Mouse (Mus musculus) myocyte (in vitro differentiated cells): ENCODE results near the gene Lpcat4.

ENCODE experiments used
- CEBPB ChIP-seq: IDR thresholded peaks from 2 replicates; pipeline ENCODE4 v1.6.1; 2011; ENCODE audit warnings: mild to moderate bottlenecking, moderate library complexity; ENCODE audit not compliant: poor library complexity, insufficient read depth, severe bottlenecking
- E2F4 ChIP-seq: IDR thresholded peaks from one replicate; pipeline ENCODE4 v1.6.1; 2011; ENCODE audit warnings: mild to moderate bottlenecking, control low read depth, moderate library complexity; ENCODE audit not compliant: insufficient read depth
- MAX ChIP-seq: IDR thresholded peaks from one replicate; pipeline ENCODE4 v1.6.1; 2011; ENCODE audit warnings: low read depth, mild to moderate bottlenecking, control low read depth
- MYOD1 ChIP-seq, 3 experiments: IDR thresholded peaks; one replicate each; pipeline ENCODE4 v1.6.1; 2011; ENCODE audit warnings: control low read depth in 2 of 3, low read depth in 2 of 3, mild to moderate bottlenecking in 2 of 3, moderate library complexity in 1 of 3; ENCODE audit not compliant: insufficient read length in 2 of 3, control insufficient read depth in 1 of 3
- MYOG ChIP-seq, 3 experiments: IDR thresholded peaks; one replicate each; pipeline ENCODE4 v1.6.1; 2011; ENCODE audit warnings: control low read depth in 2 of 3, low read depth in 2 of 3, mild to moderate bottlenecking in 2 of 3; ENCODE audit not compliant: insufficient read length in 2 of 3, control insufficient read depth in 1 of 3, insufficient read depth in 1 of 3
- POLR2A ChIP-seq: IDR thresholded peaks from one replicate; pipeline ENCODE4 v1.6.1; 2011; ENCODE audit warnings: low read depth, mild to moderate bottlenecking, control low read depth, moderate library complexity; ENCODE audit not compliant: insufficient read length
- REST ChIP-seq: IDR thresholded peaks from one replicate; pipeline ENCODE4 v1.6.1; 2011; ENCODE audit warnings: mild to moderate bottlenecking, control low read depth, moderate library complexity; ENCODE audit not compliant: insufficient read depth, insufficient read length
- SRF ChIP-seq: IDR thresholded peaks from one replicate; pipeline ENCODE4 v1.6.1; 2011; ENCODE audit warnings: low read depth; ENCODE audit not compliant: control insufficient read depth, insufficient read length
- TCF12 ChIP-seq: IDR thresholded peaks from one replicate; pipeline ENCODE4 v1.6.1; 2011; ENCODE audit warnings: mild to moderate bottlenecking, control low read depth; ENCODE audit not compliant: poor library complexity, insufficient read depth, severe bottlenecking
- TCF3 ChIP-seq: IDR thresholded peaks from one replicate; pipeline ENCODE4 v1.6.1; 2011; ENCODE audit warnings: low read depth, control low read depth; ENCODE audit not compliant: insufficient read length
- USF1 ChIP-seq: IDR thresholded peaks from one replicate; pipeline ENCODE4 v1.6.1; 2011; ENCODE audit warnings: low read depth, mild to moderate bottlenecking, control low read depth, moderate library complexity

GRCm38 (mm10) chr2:112238006-112238405, 1.3 kb upstream of the Lpcat4 start:
- TF ChIP-seq POLR2A (no peak), MYOG (IDR thresholded peaks at IDR 0.05; ENCODE audit: control insufficient read depth in 1 of 3, insufficient read depth in 1 of 3, insufficient read length in 2 of 3, low read depth in 2 of 3) (no peak), TCF3 (no peak), E2F4 (no peak), TCF12 (no peak), REST (no peak), CEBPB (no peak), MAX (no peak), SRF (no peak), MYOD1 (IDR thresholded peaks at IDR 0.05; ENCODE audit: control insufficient read depth in 1 of 3, insufficient read length in 2 of 3, low read depth in 2 of 3) (no peak), USF1 (no peak)
